In genomic region chr10:121374013-121374412, GRCm38 (mm10) we compare ENCODE assay signal across 20 mouse cellular contexts. TPM values are rescaled to one million over a fixed set of nuclear protein-coding genes. Genes with fewer than 3 reads are reported as not detected.
DNase-seq lines count a peak whose midpoint lies in the region; ATAC-seq and TF ChIP-seq lines count a peak whose summit lies in the region.
"Had no signal": no experiment of that assay in that cellular context is flagged by ENCODE, and none has a peak within 500 bp of the region (broad histone marks: within the 10 kb centered on the region; RNA-seq: fewer than 3 reads in every experiment).

No protein-coding gene starts in this region.

- no peak overlapping the region for H3K4me2 ChIP-seq in hindbrain, embryonic 13.5 days
- H3K4me2 ChIP-seq in hindbrain, embryonic 11.5 days (replicated peaks; ENCODE audit: low read depth, low read length): no peak overlapping the region
- peak overlapping the region; percentile 73 for H3K4me2 ChIP-seq in CH12.LX (ENCODE audit: insufficient read depth, low read depth, poor library complexity, severe bottlenecking)
- H3K4me2 ChIP-seq in embryonic facial prominence, embryonic 15.5 days (replicated peaks): no peak overlapping the region
- no peak overlapping the region for H3K4me2 ChIP-seq in forebrain, embryonic 14.5 days (ENCODE audit: low read length)
- no peak overlapping the region for H3K4me2 ChIP-seq in intestine, embryonic 15.5 days (replicated peaks)
- H3K4me2 ChIP-seq: hindbrain, embryonic 14.5 days; lung, embryonic 14.5 days; neural tube, embryonic 12.5 days; stomach, embryonic 15.5 days had no signal

- WGBS in hindbrain, embryonic 13.5 days: 84% methylated on average over 12 of the region's 12 CpGs
- WGBS in hindbrain, embryonic 11.5 days: 81% methylated on average over 12 of the region's 12 CpGs
- 36% methylated on average over 12 of the region's 12 CpGs for WGBS in embryonic facial prominence, embryonic 15.5 days
- 73% methylated on average over 12 of the region's 12 CpGs for WGBS in forebrain, embryonic 14.5 days
- WGBS in intestine, embryonic 15.5 days: 80% methylated on average over 12 of the region's 12 CpGs

- TF ChIP-seq EP300 in CH12.LX (IDR thresholded peaks at IDR 0.05; ENCODE audit: low read length): no peak; the same call in 1 of the 2 replicates
- TF ChIP-seq EP300 in MEL (IDR thresholded peaks at IDR 0.05; ENCODE audit: low read depth in 1 of 2, low read length in 2 of 2): no peak

- H3K27me3 ChIP-seq in hindbrain, embryonic 13.5 days: no peaks in the 10 kb centered on the region
- H3K27me3 ChIP-seq in hindbrain, embryonic 11.5 days (ENCODE audit: control insufficient read depth, insufficient read depth, low read length): no peaks in the 10 kb centered on the region
- no peaks in the 10 kb centered on the region for H3K27me3 ChIP-seq in CH12.LX (replicated peaks)
- no peaks in the 10 kb centered on the region for H3K27me3 ChIP-seq in MEL (ENCODE audit: control insufficient read depth in 1 of 2, insufficient read depth in 2 of 2, low read length in 2 of 2)
- no peaks in the 10 kb centered on the region for H3K27me3 ChIP-seq in embryonic facial prominence, embryonic 15.5 days
- H3K27me3 ChIP-seq in forebrain, embryonic 14.5 days (replicated peaks; ENCODE audit: control insufficient read depth, insufficient read depth, low read length): no peaks in the 10 kb centered on the region
- H3K27me3 ChIP-seq in intestine, embryonic 15.5 days (replicated peaks): no peaks in the 10 kb centered on the region
- H3K27me3 ChIP-seq: neural tube, embryonic 12.5 days; stomach, embryonic 15.5 days had no signal

- TF ChIP-seq POLR2A in CH12.LX (IDR thresholded peaks at IDR 0.05; ENCODE audit: low read depth, low read length): 0 out of 2 replicates have a peak, but pooled peaks have one; percentile 5
- no peak for TF ChIP-seq POLR2A in MEL (IDR thresholded peaks at IDR 0.05; ENCODE audit: control insufficient read depth in 1 of 2, insufficient read depth in 1 of 2, low read depth in 1 of 2, low read length in 2 of 2, poor library complexity in 1 of 2)

- H3K9ac ChIP-seq in hindbrain, embryonic 13.5 days: peak overlapping the region; percentile 35; the same call in 1 of the 2 replicates
- no peak overlapping the region for H3K9ac ChIP-seq in hindbrain, embryonic 11.5 days (ENCODE audit: low read depth, low read length)
- H3K9ac ChIP-seq in CH12.LX (ENCODE audit: insufficient read depth, low read depth) (peak overlapping the region; percentile 49), MEL (ENCODE audit: control insufficient read depth, low read depth, low read length, poor library complexity, severe bottlenecking) (peak overlapping the region; percentile 81; the same call in 1 of the 2 replicates)
- H3K9ac ChIP-seq in embryonic facial prominence, embryonic 15.5 days: no peak overlapping the region
- no peak overlapping the region for H3K9ac ChIP-seq in forebrain, embryonic 14.5 days (ENCODE audit: low read length)
- H3K9ac ChIP-seq in intestine, embryonic 15.5 days: no peak overlapping the region
- H3K9ac ChIP-seq: forebrain, postnatal 0 days; hindbrain, embryonic 14.5 days; lung, embryonic 14.5 days; neural tube, embryonic 12.5 days; stomach, embryonic 15.5 days had no signal

- no peak overlapping the region for H3K27ac ChIP-seq in hindbrain, embryonic 13.5 days
- H3K27ac ChIP-seq in hindbrain, embryonic 11.5 days (ENCODE audit: low read depth, low read length): no peak overlapping the region
- H3K27ac ChIP-seq in CH12.LX (ENCODE audit: insufficient read depth, low read depth): peak overlapping the region; percentile 95
- H3K27ac ChIP-seq in MEL (ENCODE audit: control insufficient read depth, low read depth, low read length): peak overlapping the region; percentile 99
- H3K27ac ChIP-seq in embryonic facial prominence, embryonic 15.5 days (replicated peaks): peak overlapping the region; percentile 29; the same call in 1 of the 2 replicates
- H3K27ac ChIP-seq in forebrain, embryonic 14.5 days (ENCODE audit: low read depth, low read length): no peak overlapping the region
- no peak overlapping the region for H3K27ac ChIP-seq in intestine, embryonic 15.5 days
- H3K27ac ChIP-seq: hindbrain, embryonic 14.5 days; limb, embryonic 10.5 days; neural tube, embryonic 12.5 days; stomach, embryonic 15.5 days had no signal

- dilution Hi-C loops in CH12.LX (cut with MboI; ENCODE audit: extremely low pct_ligation_motif_present, extremely low pct_unique_long_range_greater_than_20kb, low sequenced_read_pairs): no loop called here

- DNase-seq in hindbrain, embryonic 11.5 days (ENCODE audit: low spot score): no peak
- DNase-seq in CH12.LX (ENCODE audit: extremely low read depth): peak; percentile 82
- no peak for DNase-seq in MEL (ENCODE audit: low read depth, low spot score)
- no peak for DNase-seq in forebrain, embryonic 14.5 days (ENCODE audit: low spot score)
- DNase-seq: cerebellum, adult 11-12 months; cerebellum, postnatal 36 days; forebrain, postnatal 0 days; kidney, adult 11 months; kidney, postnatal 25 days; thymus, postnatal 25 days had no signal

- peaks cover 79% of the 10 kb centered on the region for H3K36me3 ChIP-seq in hindbrain, embryonic 13.5 days
- peaks cover 3% of the 10 kb centered on the region; the same call in 1 of the 2 replicates for H3K36me3 ChIP-seq in hindbrain, embryonic 11.5 days (ENCODE audit: control insufficient read depth, insufficient read depth, low read length)
- H3K36me3 ChIP-seq in CH12.LX (replicated peaks in 1 of 2; ENCODE audit: control insufficient read depth in 1 of 2, insufficient read depth in 1 of 2, low read length in 1 of 2): peaks cover 37 to 63% of the 10 kb centered on the region in 2 experiments
- peaks cover 5 to 18% of the 10 kb centered on the region in 2 experiments for H3K36me3 ChIP-seq in MEL (ENCODE audit: control insufficient read depth in 1 of 2, insufficient read depth in 2 of 2, low read length in 2 of 2)
- H3K36me3 ChIP-seq in embryonic facial prominence, embryonic 15.5 days: peaks cover 58% of the 10 kb centered on the region
- peaks cover 61% of the 10 kb centered on the region for H3K36me3 ChIP-seq in forebrain, embryonic 14.5 days (ENCODE audit: control insufficient read depth, insufficient read depth, low read length)
- peaks cover 32% of the 10 kb centered on the region for H3K36me3 ChIP-seq in intestine, embryonic 15.5 days

- peaks cover 14% of the 10 kb centered on the region for H3K79me2 ChIP-seq in CH12.LX (replicated peaks; ENCODE audit: control insufficient read depth, extremely low read depth, insufficient read depth, poor library complexity, severe bottlenecking)
- peaks cover 5% of the 10 kb centered on the region for H3K79me2 ChIP-seq in MEL (ENCODE audit: control insufficient read depth, insufficient read depth, low read length, poor library complexity)

- H3K9me3 ChIP-seq in hindbrain, embryonic 13.5 days: no peaks in the 10 kb centered on the region
- H3K9me3 ChIP-seq in hindbrain, embryonic 11.5 days (ENCODE audit: control insufficient read depth, low read length): no peaks in the 10 kb centered on the region
- H3K9me3 ChIP-seq in CH12.LX (replicated peaks; ENCODE audit: low read length) (peaks cover 10% of the 10 kb centered on the region), MEL (replicated peaks; ENCODE audit: insufficient read depth, low read length) (no peaks in the 10 kb centered on the region)
- H3K9me3 ChIP-seq in embryonic facial prominence, embryonic 15.5 days (replicated peaks): no peaks in the 10 kb centered on the region
- H3K9me3 ChIP-seq in forebrain, embryonic 14.5 days (replicated peaks; ENCODE audit: control insufficient read depth, low read length): no peaks in the 10 kb centered on the region
- no peaks in the 10 kb centered on the region for H3K9me3 ChIP-seq in intestine, embryonic 15.5 days
- H3K9me3 ChIP-seq: limb, embryonic 10.5 days; neural tube, embryonic 12.5 days; stomach, embryonic 15.5 days had no signal

- TF ChIP-seq RAD21 in CH12.LX (IDR thresholded peaks at IDR 0.05; ENCODE audit: low read depth, low read length) (no peak), MEL (IDR thresholded peaks at IDR 0.05; ENCODE audit: low read depth, low read length) (no peak)

- in situ Hi-C loops in CH12.LX (cut with MboI; ENCODE audit: low pct_ligation_motif_present, low pct_unique_long_range_greater_than_20kb, low sequenced_read_pairs): no loop called here

- ATAC-seq in hindbrain, embryonic 13.5 days (ENCODE audit: low FRiP score): no peak
- no peak for ATAC-seq in hindbrain, embryonic 11.5 days (ENCODE audit: low FRiP score)
- ATAC-seq in embryonic facial prominence, embryonic 15.5 days (ENCODE audit: insufficient number of reproducible peaks, low FRiP score, low TSS enrichment, low read depth): no peak
- ATAC-seq in forebrain, embryonic 14.5 days: no peak
- ATAC-seq in intestine, embryonic 15.5 days: no peak
- no peak for ATAC-seq in granulocyte monocyte progenitor cell, adult 5-6 weeks (replicated peaks; ENCODE audit: poor library complexity, severe bottlenecking)
- ATAC-seq: forebrain, postnatal 0 days had no signal

- H3K4me3 ChIP-seq in hindbrain, embryonic 13.5 days: no peak overlapping the region
- H3K4me3 ChIP-seq in hindbrain, embryonic 11.5 days (ENCODE audit: low read depth, low read length): no peak overlapping the region
- peak overlapping the region; percentile 34 to 50 (median 43) for H3K4me3 ChIP-seq in CH12.LX (replicated peaks in 1 of 3; ENCODE audit: low read depth in 2 of 3, low read length in 2 of 3, poor library complexity in 1 of 3)
- no peak overlapping the region for H3K4me3 ChIP-seq in MEL (ENCODE audit: control insufficient read depth in 1 of 2, insufficient read depth in 1 of 2, low read depth in 2 of 2, low read length in 2 of 2)
- H3K4me3 ChIP-seq in embryonic facial prominence, embryonic 15.5 days (replicated peaks): no peak overlapping the region
- no peak overlapping the region for H3K4me3 ChIP-seq in forebrain, embryonic 14.5 days (ENCODE audit: low read depth, low read length)
- no peak overlapping the region for H3K4me3 ChIP-seq in intestine, embryonic 15.5 days (replicated peaks)
- H3K4me3 ChIP-seq: limb, embryonic 10.5 days; neural tube, embryonic 12.5 days; stomach, embryonic 15.5 days had no signal

- TF ChIP-seq CTCF in CH12.LX (conservative IDR thresholded peaks at IDR 0.05 in 1 of 2, IDR thresholded peaks at IDR 0.05 in 1 of 2; ENCODE audit: low read depth in 2 of 2, low read length in 2 of 2): no peak
- no peak for TF ChIP-seq CTCF in MEL (IDR thresholded peaks at IDR 0.05 in 2 of 3, conservative IDR thresholded peaks at IDR 0.05 in 1 of 3; ENCODE audit: control insufficient read depth in 1 of 3, insufficient read depth in 1 of 3, low read depth in 2 of 3, low read length in 3 of 3, poor library complexity in 1 of 3, severe bottlenecking in 1 of 3)

- no peaks in the 10 kb centered on the region for H3K4me1 ChIP-seq in hindbrain, embryonic 13.5 days (replicated peaks)
- no peaks in the 10 kb centered on the region for H3K4me1 ChIP-seq in hindbrain, embryonic 11.5 days (replicated peaks; ENCODE audit: control insufficient read depth, insufficient read depth, low read length)
- H3K4me1 ChIP-seq in CH12.LX (ENCODE audit: control insufficient read depth in 1 of 2, insufficient read depth in 2 of 2) (peaks cover 20 to 50% of the 10 kb centered on the region in 2 experiments), MEL (ENCODE audit: control insufficient read depth in 1 of 2, insufficient read depth in 2 of 2, low read length in 2 of 2) (peaks cover 5 to 24% of the 10 kb centered on the region in 2 experiments; a peak in 2 of 4 replicates)
- H3K4me1 ChIP-seq in embryonic facial prominence, embryonic 15.5 days: peaks cover 16% of the 10 kb centered on the region; the same call in 1 of the 2 replicates
- H3K4me1 ChIP-seq in forebrain, embryonic 14.5 days (ENCODE audit: control insufficient read depth, insufficient read depth, low read length): no peaks in the 10 kb centered on the region
- H3K4me1 ChIP-seq in intestine, embryonic 15.5 days (replicated peaks): 0 out of 2 replicates have a peak, but pooled peaks cover 3% of the 10 kb centered on the region

RNA-seq across cellular contexts. Expression of gene Gns, which starts 9.1 kb away (rescaled TPM):
- polyA plus RNA-seq in hindbrain, embryonic 13.5 days (2015; fragmentation: Nextera tagmentation; extraction: Ambion mirVana): 41.3 and 42.6 TPM in 2 replicates
- 38.8 and 41.2 TPM in 2 replicates for polyA plus RNA-seq in hindbrain, embryonic 11.5 days (2014; fragmentation: Nextera tagmentation; extraction: Ambion mirVana)
- 58.2 and 77.2 TPM in 2 replicates for total RNA-seq in CH12.LX (2012; rRNA removed)
- 28.4 and 28.7 TPM in 2 replicates for total RNA-seq in CH12.LX (2014; rRNA removed)
- polyA plus RNA-seq in CH12.LX (2012; ENCODE audit: insufficient read length, low read depth): 87.3 and 104 TPM in 2 replicates
- total RNA-seq in MEL (2012; rRNA removed): 24.4 and 33.6 TPM in 2 replicates
- 10 to 100 TPM in 1 of 2 experiments, not detected in 1; 33.1 TPM for polyA plus RNA-seq in MEL (2012; ENCODE audit: insufficient read depth in 1 of 2, insufficient read length in 2 of 2, low read depth in 1 of 2, low replicate concordance in 2 of 2, missing spikeins in 1 of 2)
- 51.3 and 52.1 TPM in 2 replicates for polyA plus RNA-seq in embryonic facial prominence, embryonic 15.5 days (2015; fragmentation: Nextera tagmentation; extraction: Ambion mirVana)
- 27.3 and 33.7 TPM in 2 replicates for polyA plus RNA-seq in forebrain, embryonic 14.5 days (2014; fragmentation: Nextera tagmentation; extraction: Ambion mirVana)
- polyA plus RNA-seq in intestine, embryonic 15.5 days (2015; fragmentation: Nextera tagmentation; extraction: Ambion mirVana): 41.4 and 42.4 TPM in 2 replicates
- total RNA-seq in granulocyte monocyte progenitor cell, adult 5-6 weeks (2014; fragmentation: Nextera tagmentation): 13.6 and 15.6 TPM in 2 replicates
- total RNA-seq in granulocyte monocyte progenitor cell, adult 5-6 weeks (2017): 7.1 and 9.4 TPM in 2 replicates

RNA-seq across cellular contexts. Expression of gene Tbc1d30, which starts 22.9 kb away (rescaled TPM):
- 12.6 and 13.6 TPM in 2 replicates for polyA plus RNA-seq in hindbrain, embryonic 13.5 days (2015; fragmentation: Nextera tagmentation; extraction: Ambion mirVana)
- polyA plus RNA-seq in hindbrain, embryonic 11.5 days (2014; fragmentation: Nextera tagmentation; extraction: Ambion mirVana): 4.7 and 6.1 TPM in 2 replicates
- total RNA-seq in CH12.LX (2012; rRNA removed) (not detected in 2 replicates), CH12.LX (2014; rRNA removed) (not detected in 2 replicates), MEL (2012; rRNA removed) (0.29 and 0.35 TPM in 2 replicates)
- polyA plus RNA-seq in CH12.LX (2012; ENCODE audit: insufficient read length, low read depth) (0.16 TPM in 1 of 2 replicates, not detected in the other), MEL (2012; ENCODE audit: insufficient read depth in 1 of 2, insufficient read length in 2 of 2, low read depth in 1 of 2, low replicate concordance in 2 of 2, missing spikeins in 1 of 2) (1 to 10 TPM in 1 of 2 experiments, not detected in 1; 2.1 TPM)
- polyA plus RNA-seq in embryonic facial prominence, embryonic 15.5 days (2015; fragmentation: Nextera tagmentation; extraction: Ambion mirVana): 1.7 and 2.6 TPM in 2 replicates
- 9.3 and 12.0 TPM in 2 replicates for polyA plus RNA-seq in forebrain, embryonic 14.5 days (2014; fragmentation: Nextera tagmentation; extraction: Ambion mirVana)
- polyA plus RNA-seq in intestine, embryonic 15.5 days (2015; fragmentation: Nextera tagmentation; extraction: Ambion mirVana): 3.5 and 4.5 TPM in 2 replicates
- total RNA-seq in granulocyte monocyte progenitor cell, adult 5-6 weeks (2014; fragmentation: Nextera tagmentation): not detected in 2 replicates
- 2.6 and 7.3 TPM in 2 replicates for total RNA-seq in granulocyte monocyte progenitor cell, adult 5-6 weeks (2017)
- polyA plus RNA-seq: erythroblast, embryonic 14.5 days had no signal

Comparison
In these comparisons a context has a peak if more than half of its experiments do, and no peak if none do; other contexts are left out.
1. H3K9ac ChIP-seq: peak in hindbrain, embryonic 13.5 days (single experiment), CH12.LX (single experiment) and MEL (single experiment); none in hindbrain, embryonic 11.5 days (single experiment), embryonic facial prominence, embryonic 15.5 days (single experiment), forebrain, embryonic 14.5 days (single experiment) and intestine, embryonic 15.5 days (single experiment).
2. H3K27ac ChIP-seq: peak in CH12.LX (single experiment), MEL (single experiment) and embryonic facial prominence, embryonic 15.5 days (single experiment); none in hindbrain, embryonic 13.5 days (single experiment), hindbrain, embryonic 11.5 days (single experiment), forebrain, embryonic 14.5 days (single experiment) and intestine, embryonic 15.5 days (single experiment).
3. H3K4me3 ChIP-seq: peak in CH12.LX (3 of 3); none in hindbrain, embryonic 13.5 days (single experiment), hindbrain, embryonic 11.5 days (single experiment), MEL (0 of 2), embryonic facial prominence, embryonic 15.5 days (single experiment), forebrain, embryonic 14.5 days (single experiment) and intestine, embryonic 15.5 days (single experiment).